ENCODE assay signal across 18 mouse cellular contexts in the genomic region with DNA sequence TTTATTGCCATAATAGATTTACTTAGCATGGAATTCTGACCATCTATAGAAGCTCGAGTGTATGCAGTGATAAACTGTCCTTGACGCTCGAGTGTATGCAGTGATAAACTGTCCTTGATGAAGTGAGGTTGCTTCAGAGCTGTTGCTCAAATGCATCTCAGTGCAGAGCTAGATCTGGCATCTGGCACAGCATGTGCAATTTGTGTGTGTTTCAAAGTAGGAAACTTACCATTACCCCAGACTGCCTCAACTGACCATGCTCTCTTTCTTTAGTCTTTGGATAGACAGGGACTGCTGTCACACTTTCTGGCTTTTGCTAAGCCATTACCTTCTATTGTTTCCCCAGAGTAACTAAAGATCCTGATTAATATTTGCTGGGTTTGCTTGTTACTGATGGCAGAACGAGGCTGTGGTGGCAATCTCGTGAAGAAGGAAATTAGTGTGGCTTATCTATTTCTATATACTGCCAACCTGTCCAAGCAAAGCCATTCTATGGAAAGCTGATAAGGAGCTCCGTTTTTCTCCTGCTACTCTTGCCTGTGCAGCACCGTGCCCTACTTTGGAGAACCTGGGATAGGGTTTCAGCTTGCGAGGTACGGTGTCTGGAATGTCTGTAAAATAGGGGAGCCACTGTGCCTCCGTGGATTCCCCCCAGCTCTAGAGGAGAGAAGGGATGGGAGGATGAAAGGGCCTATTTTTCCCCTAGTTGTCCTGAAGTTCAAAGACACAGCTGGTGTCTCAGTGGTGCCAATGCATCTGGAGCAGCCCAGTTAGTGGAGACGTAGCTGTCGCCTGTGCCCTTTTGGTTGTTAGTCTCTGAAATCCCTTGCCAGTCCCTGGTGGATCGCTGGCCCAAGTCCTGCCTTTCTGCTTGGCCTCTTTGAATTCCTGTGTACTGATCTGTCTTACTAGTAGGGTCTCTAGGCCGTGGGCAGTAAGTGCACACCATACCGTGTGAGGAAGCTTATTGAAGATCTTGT. TPM values are rescaled to one million over a fixed set of nuclear protein-coding genes. Genes with fewer than 3 reads are reported as not detected.
DNase-seq lines count a peak whose midpoint lies in the region; ATAC-seq lines count a peak whose summit lies in the region.
"Had no signal": no experiment of that assay in that cellular context is flagged by ENCODE, and none has a peak within 500 bp of the region (broad histone marks: within the 10 kb centered on the region; RNA-seq: fewer than 3 reads in every experiment).

No protein-coding gene starts in this region.

- peaks cover 24% of the 10 kb centered on the region for H3K4me1 ChIP-seq in kidney, embryonic 14.5 days (ENCODE audit: control insufficient read depth, insufficient read depth, low read length)
- peaks cover 50% of the 10 kb centered on the region for H3K4me1 ChIP-seq in lung, embryonic 15.5 days
- H3K4me1 ChIP-seq in embryonic facial prominence, embryonic 13.5 days, result peaks cover 65% of the 10 kb centered on the region
- H3K4me1 ChIP-seq in stomach, embryonic 14.5 days (ENCODE audit: control insufficient read depth, insufficient read depth, low read length), result peaks cover 20% of the 10 kb centered on the region
- H3K4me1 ChIP-seq: neural tube, embryonic 12.5 days had no signal

- H3K4me3 ChIP-seq in kidney, embryonic 14.5 days (ENCODE audit: low read length), result no peak overlapping the region
- H3K4me3 ChIP-seq in lung, embryonic 15.5 days, result no peak overlapping the region
- no peak overlapping the region for H3K4me3 ChIP-seq in embryonic facial prominence, embryonic 13.5 days
- no peak overlapping the region for H3K4me3 ChIP-seq in stomach, embryonic 14.5 days (ENCODE audit: low read depth, low read length)
- H3K4me3 ChIP-seq: midbrain, embryonic 12.5 days; neural tube, embryonic 12.5 days had no signal

- no peak for ATAC-seq in kidney, embryonic 14.5 days (ENCODE audit: low FRiP score, low TSS enrichment)
- ATAC-seq in lung, embryonic 15.5 days (ENCODE audit: borderline replicate concordance, extremely low read depth, low FRiP score, low TSS enrichment), result no peak
- no peak for ATAC-seq in embryonic facial prominence, embryonic 13.5 days (ENCODE audit: insufficient number of reproducible peaks, insufficient read depth, low FRiP score, low TSS enrichment, low read depth)
- ATAC-seq in stomach, embryonic 14.5 days (ENCODE audit: insufficient number of reproducible peaks, insufficient read depth, low FRiP score, low read depth), result no peak
- ATAC-seq: forebrain, embryonic 16.5 days had no signal

- H3K27ac ChIP-seq in kidney, embryonic 14.5 days (ENCODE audit: low read depth, low read length), result peak overlapping the region; percentile 84; the same call in 1 of the 2 replicates
- H3K27ac ChIP-seq in lung, embryonic 15.5 days, result peak overlapping the region; percentile 94
- 0 out of 2 replicates have a peak overlapping the region, but pooled peaks have one; percentile 33 for H3K27ac ChIP-seq in embryonic facial prominence, embryonic 13.5 days
- H3K27ac ChIP-seq in stomach, embryonic 14.5 days (ENCODE audit: low read length), result peak overlapping the region; percentile 44; the same call in 1 of the 2 replicates
- H3K27ac ChIP-seq: midbrain, embryonic 12.5 days; neural tube, embryonic 12.5 days had no signal

- H3K4me2 ChIP-seq in kidney, embryonic 14.5 days (replicated peaks; ENCODE audit: low read depth, low read length), result no peak overlapping the region
- no peak overlapping the region for H3K4me2 ChIP-seq in lung, embryonic 15.5 days
- no peak overlapping the region for H3K4me2 ChIP-seq in embryonic facial prominence, embryonic 13.5 days
- H3K4me2 ChIP-seq in stomach, embryonic 14.5 days (replicated peaks; ENCODE audit: low read depth, low read length), result no peak overlapping the region
- H3K4me2 ChIP-seq: heart, embryonic 11.5 days; midbrain, embryonic 12.5 days; neural tube, embryonic 12.5 days had no signal

- whole genome bisulfite sequencing in kidney, embryonic 14.5 days, result 53% methylated on average over 15 of the region's 15 CpGs
- 42% methylated on average over 15 of the region's 15 CpGs for WGBS in lung, embryonic 15.5 days
- WGBS in embryonic facial prominence, embryonic 13.5 days, result 64% methylated on average over 15 of the region's 15 CpGs
- 56% methylated on average over 15 of the region's 15 CpGs for WGBS in stomach, embryonic 14.5 days

- no peaks in the 10 kb centered on the region for H3K27me3 ChIP-seq in kidney, embryonic 14.5 days (ENCODE audit: control insufficient read depth, insufficient read depth, low read length)
- no peaks in the 10 kb centered on the region for H3K27me3 ChIP-seq in lung, embryonic 15.5 days
- H3K27me3 ChIP-seq in embryonic facial prominence, embryonic 13.5 days, result no peaks in the 10 kb centered on the region; the same call in 1 of the 2 replicates
- no peaks in the 10 kb centered on the region for H3K27me3 ChIP-seq in stomach, embryonic 14.5 days (ENCODE audit: control insufficient read depth, insufficient read depth, low read length)
- H3K27me3 ChIP-seq: midbrain, embryonic 12.5 days; neural tube, embryonic 12.5 days had no signal

- H3K9ac ChIP-seq in kidney, embryonic 14.5 days (ENCODE audit: low read depth, low read length), result no peak overlapping the region
- H3K9ac ChIP-seq in lung, embryonic 15.5 days, result no peak overlapping the region
- H3K9ac ChIP-seq in embryonic facial prominence, embryonic 13.5 days, result no peak overlapping the region
- H3K9ac ChIP-seq in stomach, embryonic 14.5 days (replicated peaks; ENCODE audit: low read depth, low read length), result no peak overlapping the region
- H3K9ac ChIP-seq: midbrain, embryonic 12.5 days; neural tube, embryonic 12.5 days had no signal

- H3K36me3 ChIP-seq in kidney, embryonic 14.5 days (ENCODE audit: control insufficient read depth, insufficient read depth, low read length), result no peaks in the 10 kb centered on the region
- H3K36me3 ChIP-seq in lung, embryonic 15.5 days, result no peaks in the 10 kb centered on the region
- H3K36me3 ChIP-seq in embryonic facial prominence, embryonic 13.5 days, result no peaks in the 10 kb centered on the region
- no peaks in the 10 kb centered on the region for H3K36me3 ChIP-seq in stomach, embryonic 14.5 days (ENCODE audit: control insufficient read depth, insufficient read depth, low read length)
- H3K36me3 ChIP-seq: midbrain, embryonic 12.5 days; neural tube, embryonic 12.5 days had no signal

- no peaks in the 10 kb centered on the region for H3K9me3 ChIP-seq in kidney, embryonic 14.5 days (ENCODE audit: control insufficient read depth, low read length)
- H3K9me3 ChIP-seq in lung, embryonic 15.5 days, result no peaks in the 10 kb centered on the region
- H3K9me3 ChIP-seq in embryonic facial prominence, embryonic 13.5 days, result no peaks in the 10 kb centered on the region
- no peaks in the 10 kb centered on the region for H3K9me3 ChIP-seq in stomach, embryonic 14.5 days (ENCODE audit: control insufficient read depth, low read depth, low read length)
- H3K9me3 ChIP-seq: G1E; midbrain, embryonic 12.5 days; neural tube, embryonic 12.5 days had no signal

- no peak for DNase-seq in kidney, adult 9 months
- DNase-seq in lung, postnatal 4 days, result no peak
- DNase-seq in gastrocnemius, postnatal 4 days (ENCODE audit: low spot score in 2 of 2), result no peak
- DNase-seq in ovary, postnatal 36 days (ENCODE audit: low spot score), result no peak
- DNase-seq: adrenal gland, postnatal 36 days; gastrocnemius, postnatal 10 days; kidney, adult 11 months had no signal

RNA-seq across cellular contexts. Expression of gene Rnf43, which starts 25.0 kb away (rescaled TPM):
- 5.9 and 10.4 TPM in 2 replicates for polyA plus RNA-seq in kidney, embryonic 14.5 days (2014; fragmentation: Nextera tagmentation; extraction: Ambion mirVana)
- polyA plus RNA-seq in lung, embryonic 15.5 days (2015; fragmentation: Nextera tagmentation; extraction: Ambion mirVana), result 14.3 and 16.4 TPM in 2 replicates
- 7.1 and 8.7 TPM in 2 replicates for polyA plus RNA-seq in embryonic facial prominence, embryonic 13.5 days (2015; fragmentation: Nextera tagmentation; extraction: Ambion mirVana)
- polyA plus RNA-seq in stomach, embryonic 14.5 days (2014; fragmentation: Nextera tagmentation; extraction: Ambion mirVana), result 19.7 and 20.2 TPM in 2 replicates
- total RNA-seq in gastrocnemius, postnatal 4 days (2021), result under 1 TPM; 0.17 to 0.29 TPM
- total RNA-seq: hematopoietic stem cell, adult 5-6 weeks had no signal
- polyA plus RNA-seq: C2C12 had no signal

RNA-seq across cellular contexts. Expression of gene Supt4a, which starts 49.8 kb away (rescaled TPM):
- 188 and 200 TPM in 2 replicates for polyA plus RNA-seq in kidney, embryonic 14.5 days (2014; fragmentation: Nextera tagmentation; extraction: Ambion mirVana)
- 144 and 155 TPM in 2 replicates for polyA plus RNA-seq in lung, embryonic 15.5 days (2015; fragmentation: Nextera tagmentation; extraction: Ambion mirVana)
- polyA plus RNA-seq in embryonic facial prominence, embryonic 13.5 days (2015; fragmentation: Nextera tagmentation; extraction: Ambion mirVana), result 163 and 172 TPM in 2 replicates
- polyA plus RNA-seq in stomach, embryonic 14.5 days (2014; fragmentation: Nextera tagmentation; extraction: Ambion mirVana), result 133 and 151 TPM in 2 replicates
- 10 to 100 TPM; 52.1 to 55.5 TPM for total RNA-seq in gastrocnemius, postnatal 4 days (2021)

Comparison
In these comparisons a context has a peak if more than half of its experiments do, and no peak if none do; other contexts are left out.
1. H3K27ac ChIP-seq: peak in every context shown above with its lines; median percentile 94 in lung, embryonic 15.5 days; 84 in kidney, embryonic 14.5 days; 44 in stomach, embryonic 14.5 days; 33 in embryonic facial prominence, embryonic 13.5 days.